Mouse (Mus musculus): ENCODE data around the gene Capns1.
"Not testable (repeated sequence)": the region's sequence is repeated elsewhere in the genome, so short reads cannot be mapped to it uniquely, and the experiment has no call there.

The Capns1 gene

DNA sequence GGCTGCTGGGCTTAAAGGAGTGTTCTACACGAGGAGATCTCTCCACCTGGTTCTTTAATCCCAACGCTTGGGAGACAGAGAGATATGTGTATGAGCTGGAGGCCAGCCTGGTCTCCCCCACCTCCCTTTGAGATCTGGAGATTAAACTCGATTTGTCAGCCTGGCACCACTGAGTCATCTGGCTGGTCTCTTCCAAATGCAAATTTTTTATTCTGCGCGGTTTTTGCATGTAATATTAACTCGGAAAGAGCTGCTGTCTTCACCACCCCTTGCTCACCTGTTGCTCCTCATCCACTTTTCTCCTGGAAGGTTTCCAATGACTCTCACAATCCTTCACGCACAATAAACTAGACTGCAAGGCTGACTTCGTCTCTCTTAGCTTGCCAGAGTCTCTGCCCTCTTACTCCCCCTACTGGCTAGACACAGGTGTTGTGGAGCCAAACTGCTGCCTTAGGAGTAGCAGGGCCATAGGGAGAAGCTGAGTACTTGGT, at the start of gene Capns1:
Gene Capns1, minus strand, starts transcription at position 331 of the 491 bp plus-strand sequence.
- DNase-seq (ENCODE audit: low read depth, low spot score): peak; percentile 91

DNA sequence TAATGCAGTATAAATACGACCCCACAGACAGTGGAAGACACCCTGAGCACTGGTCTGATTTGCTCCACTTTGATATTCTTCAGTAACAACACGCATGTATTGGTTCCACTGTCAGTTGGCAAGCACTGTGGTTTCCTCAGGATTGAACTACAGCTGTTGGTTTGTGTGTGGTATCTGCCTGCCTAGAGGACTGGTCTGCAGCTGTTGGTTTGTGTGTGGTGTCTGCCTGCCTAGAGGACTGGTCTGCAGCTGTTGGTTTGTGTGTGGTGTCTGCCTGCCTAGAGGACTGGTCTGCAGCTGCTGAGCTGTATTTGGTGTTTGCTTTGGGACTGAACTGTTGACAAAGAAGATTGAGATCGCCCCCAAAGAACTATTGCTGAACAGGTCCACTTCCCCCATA, 38.8 kb upstream of the Capns1 start:
- not testable (repeated sequence) for DNase-seq (ENCODE audit: low read depth, low spot score)

DNA sequence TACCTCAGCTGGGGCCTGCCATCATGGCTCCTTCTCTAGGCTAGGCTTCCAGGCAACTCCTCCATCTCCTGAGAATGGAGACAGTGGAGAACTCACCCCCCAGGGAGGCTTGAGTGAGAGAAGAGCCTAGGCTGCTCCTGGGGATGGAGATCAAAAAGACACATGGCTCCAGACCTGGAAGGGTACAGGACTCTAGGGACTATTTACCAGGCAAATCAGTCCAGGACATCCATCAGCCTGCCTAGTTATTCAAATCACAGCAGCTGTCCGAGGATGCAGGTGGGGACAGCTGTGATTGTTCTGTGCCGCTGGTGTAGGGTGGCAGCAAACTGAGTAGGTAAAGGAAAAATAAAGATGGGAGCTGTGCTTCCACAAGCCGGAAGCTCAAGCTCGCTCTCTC, 37.0 kb upstream of the Capns1 start, which contains the start of gene Ovol3:
Gene Ovol3, minus strand, starts transcription at position 101 of the 400 bp plus-strand sequence.
- no peak for DNase-seq (ENCODE audit: low read depth, low spot score)

GRCm38 (mm10) chr7:30235091-30235490, 36.5 kb upstream of the Capns1 start:
- DNase-seq (ENCODE audit: low read depth, low spot score): no peak

GRCm38 (mm10) chr7:30234276-30234858, 35.8 kb upstream of the Capns1 start:
- DNase-seq (ENCODE audit: low read depth, low spot score): no peak

DNA sequence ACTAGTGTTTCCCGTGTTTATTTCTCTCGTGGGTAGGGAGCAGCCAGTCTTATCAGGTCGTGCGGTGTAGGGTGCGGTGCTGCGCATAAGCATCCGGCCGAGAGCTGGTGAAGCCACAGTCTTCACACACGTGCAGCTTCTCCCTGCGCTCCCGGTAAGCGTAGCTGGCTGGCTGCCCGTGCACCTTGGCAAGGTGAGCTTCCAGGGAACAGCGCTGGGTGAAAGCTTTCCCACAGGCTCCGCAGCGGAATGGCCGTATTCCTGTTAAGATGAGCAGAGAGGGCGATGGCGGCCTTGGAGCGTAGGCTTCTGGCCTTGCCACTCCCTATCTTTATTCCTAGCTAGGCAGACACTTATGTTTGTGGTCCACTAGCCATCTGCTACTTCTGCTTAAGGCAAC, 34.8 kb upstream of the Capns1 start:
- DNase-seq (ENCODE audit: low read depth, low spot score): no peak

DNA sequence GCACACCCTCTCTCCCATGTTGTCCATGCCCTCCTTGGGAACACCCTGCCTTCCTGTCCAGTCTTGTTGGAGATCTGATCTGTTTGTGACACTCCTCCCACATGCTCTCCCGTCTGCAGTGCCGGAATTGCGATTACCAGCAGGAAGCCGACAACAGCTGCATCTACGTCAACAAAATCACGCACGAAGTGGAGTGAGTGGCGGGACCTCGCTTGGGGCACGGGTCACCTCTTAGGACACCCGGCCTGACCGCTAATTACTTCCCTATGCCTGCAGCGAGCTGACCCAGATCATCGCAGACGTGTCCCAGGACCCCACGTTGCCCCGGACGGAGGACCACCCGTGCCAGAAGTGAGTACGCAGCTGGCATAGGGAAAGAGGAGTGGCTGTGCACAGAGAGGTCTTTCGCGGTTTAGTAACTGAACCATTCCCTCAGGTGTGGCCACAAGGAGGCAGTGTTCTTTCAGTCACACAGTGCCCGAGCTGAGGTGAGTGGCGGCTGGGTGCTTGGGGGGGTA, 34.1 kb upstream of the Capns1 start:
- peak; percentile 80 for DNase-seq (ENCODE audit: low read depth, low spot score)

GRCm38 (mm10) chr7:30231669-30232454, 33.3 kb upstream of the Capns1 start, which contains the start of the genes Polr2i and Tbcb:
Gene Polr2i (plus strand): TSS chr7:30231948.
Gene Tbcb (minus strand): TSS chr7:30232272.
- peak; percentile 97 for DNase-seq (ENCODE audit: low read depth, low spot score)

DNA sequence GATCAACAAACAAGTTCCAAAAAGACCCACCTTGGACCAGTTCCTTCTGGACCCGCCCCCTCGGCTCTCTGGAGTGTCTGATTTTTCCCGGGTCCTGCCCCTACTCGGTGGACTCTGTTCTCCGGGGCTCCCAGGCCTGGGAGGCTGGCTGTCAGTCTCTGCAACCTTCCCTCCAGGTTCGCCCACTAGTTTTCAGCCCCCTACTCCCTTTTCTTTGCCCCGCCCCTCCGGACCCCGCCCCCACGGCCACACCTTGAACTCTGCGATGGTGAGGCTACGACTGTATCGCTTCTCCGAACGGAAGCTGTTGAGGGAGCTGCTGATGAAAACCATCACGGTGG, 32.7 kb upstream of the Capns1 start:
- no peak for DNase-seq (ENCODE audit: low read depth, low spot score)

DNA sequence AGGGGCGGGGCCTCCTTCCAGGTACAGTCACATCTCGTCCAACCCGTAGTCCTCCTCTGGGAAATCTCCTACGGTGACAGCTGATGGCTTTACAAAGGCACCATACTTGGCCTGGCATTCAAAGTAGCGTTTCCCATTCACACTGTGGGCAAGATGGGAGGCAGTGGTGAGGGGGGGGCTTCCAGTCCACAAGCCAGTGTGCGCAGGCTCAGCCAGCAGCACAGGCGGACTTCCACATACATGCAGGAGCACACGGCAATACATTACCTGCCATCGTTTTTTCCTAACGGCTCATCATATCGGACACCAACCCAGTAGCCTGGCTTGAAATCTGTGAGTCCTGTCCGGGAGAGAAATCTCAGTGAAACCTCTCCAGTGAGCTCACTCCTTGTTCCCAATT, 25.6 kb upstream of the Capns1 start:
- no peak for DNase-seq (ENCODE audit: low read depth, low spot score)

- DNase-seq (ENCODE audit: low read depth, low spot score): no peak
Measured at GRCm38 (mm10) chr7:30222205-30222604, 23.6 kb upstream of the Capns1 start.

GRCm38 (mm10) chr7:30221433-30221832, 22.8 kb upstream of the Capns1 start:
- no peak for DNase-seq (ENCODE audit: low read depth, low spot score)

GRCm38 (mm10) chr7:30220008-30220356, 21.4 kb upstream of the Capns1 start:
- no peak for DNase-seq (ENCODE audit: low read depth, low spot score)

- peak; percentile 65 for DNase-seq (ENCODE audit: low read depth, low spot score)
Measured at GRCm38 (mm10) chr7:30219293-30220007, 20.8 kb upstream of the Capns1 start.

DNA sequence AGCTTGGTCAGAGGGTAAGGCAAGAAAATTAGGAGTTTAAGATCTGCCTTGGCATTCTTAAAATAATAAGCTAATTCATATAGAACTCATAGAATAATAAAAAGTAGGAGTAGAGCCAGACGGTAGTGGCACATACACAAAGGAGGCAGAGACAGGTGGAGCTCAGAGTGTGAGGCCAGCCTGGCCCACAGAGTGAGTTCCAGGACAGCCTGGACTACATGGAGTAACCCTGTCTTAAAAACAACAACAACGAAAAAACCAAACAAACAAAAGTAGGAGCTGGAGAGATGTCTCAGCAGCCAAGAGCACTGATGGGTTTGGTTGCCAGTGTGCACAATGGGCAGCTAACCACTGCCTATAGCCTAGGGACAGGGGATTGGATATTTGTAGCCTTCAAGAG, 18.7 kb upstream of the Capns1 start:
- no peak for DNase-seq (ENCODE audit: low read depth, low spot score)

GRCm38 (mm10) chr7:30216723-30217151, 18.1 kb upstream of the Capns1 start:
- DNase-seq (ENCODE audit: low read depth, low spot score): peak; percentile 94

GRCm38 (mm10) chr7:30215875-30216274, 17.3 kb upstream of the Capns1 start:
- DNase-seq (ENCODE audit: low read depth, low spot score): no peak

DNA sequence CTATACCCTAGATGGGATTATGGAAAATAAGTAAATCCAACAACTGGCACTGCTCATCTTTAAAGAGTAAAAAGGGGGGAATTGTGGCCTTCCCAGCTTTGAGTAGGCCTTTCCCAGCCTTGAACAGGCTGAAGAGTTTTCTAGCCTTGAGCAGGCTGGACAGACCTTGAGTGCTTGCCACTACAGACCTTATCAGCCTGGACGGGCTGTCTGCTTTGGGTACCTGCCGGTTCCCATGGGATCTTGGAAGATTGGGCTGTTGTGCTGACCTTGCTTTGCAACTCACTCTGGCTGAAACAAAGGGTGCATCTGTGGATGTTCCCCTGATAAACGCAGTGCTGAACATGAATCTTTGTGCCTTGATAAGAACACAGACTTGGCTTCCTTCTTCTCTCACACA, 15.3 kb upstream of the Capns1 start:
- no peak for DNase-seq (ENCODE audit: low read depth, low spot score)

- DNase-seq (ENCODE audit: low read depth, low spot score): no peak
Measured at GRCm38 (mm10) chr7:30211025-30211424, 12.4 kb upstream of the Capns1 start.

- DNase-seq (ENCODE audit: low read depth, low spot score): not testable (repeated sequence)
Measured at GRCm38 (mm10) chr7:30206364-30206763, 7.8 kb upstream of the Capns1 start.

GRCm38 (mm10) chr7:30205383-30205782, 6.8 kb upstream of the Capns1 start:
- DNase-seq (ENCODE audit: low read depth, low spot score): peak; percentile 82

- no peak for DNase-seq (ENCODE audit: low read depth, low spot score)
Measured at GRCm38 (mm10) chr7:30204380-30204779, 5.8 kb upstream of the Capns1 start.
